Mouse (Mus musculus) forebrain, embryonic 15.5 days (tissue): ENCODE measurements around the gene Aprt. TPM values are rescaled to one million over a fixed set of nuclear protein-coding genes. Genes with fewer than 3 reads are reported as not detected.
A peak's percentile ranks its signal among the peaks of the same experiment; 100 is the strongest.

Source experiments
- ATAC-seq: fragments of 200-750 bp; cut with Nextera tagmentation; replicated peaks from 2 replicates; pipeline ENCODE4 v1.8.0; 2017; ENCODE audit warnings: mild to moderate bottlenecking, moderate TSS enrichment, moderate library complexity
- H3K27ac ChIP-seq: fragments of 300-500 bp; sonication (generic); replicated peaks from 2 replicates; pipeline ENCODE4 v1.5.1; 2015; ENCODE audit warnings: mild to moderate bottlenecking, inconsistent platforms
- H3K27me3 ChIP-seq: fragments of 300-500 bp; sonication (generic); 2 replicates; pipeline ENCODE4 v1.6.1; 2015; ENCODE audit warnings: inconsistent platforms
- H3K36me3 ChIP-seq: fragments of 300-500 bp; sonication (generic); 2 replicates; pipeline ENCODE4 v1.6.1; 2015; ENCODE audit warnings: mild to moderate bottlenecking, inconsistent platforms
- H3K4me1 ChIP-seq: fragments of 300-500 bp; sonication (generic); 2 replicates; pipeline ENCODE4 v1.6.1; 2015; ENCODE audit warnings: inconsistent platforms
- H3K4me2 ChIP-seq: fragments of 300-500 bp; sonication (generic); replicated peaks from 2 replicates; pipeline ENCODE4 v1.6.1; 2015; ENCODE audit warnings: mild to moderate bottlenecking, inconsistent platforms
- H3K4me3 ChIP-seq: fragments of 300-500 bp; sonication (generic); 2 replicates; pipeline ENCODE4 v1.5.1; 2015; ENCODE audit warnings: mild to moderate bottlenecking, inconsistent platforms
- H3K9ac ChIP-seq: fragments of 300-500 bp; sonication (generic); replicated peaks from 2 replicates; pipeline ENCODE4 v1.6.1; 2015; ENCODE audit warnings: mild to moderate bottlenecking, inconsistent platforms
- H3K9me3 ChIP-seq: fragments of 300-500 bp; sonication (generic); 2 replicates; pipeline ENCODE4 v1.6.1; 2016; ENCODE audit warnings: inconsistent platforms
- WGBS: fragments of 180-500 bp; shearing (Covaris S2); methylation state at CpG from one replicate; pipeline ENCODE4 v1.1.7; 2015; ENCODE audit warnings: mixed read lengths; 5-methylcytosine and 5-hydroxymethylcytosine counted together
- polyA plus RNA-seq: library from polyadenylated mRNA; unstranded; fragments of >200 nt; fragmentation: Nextera tagmentation; extraction: Ambion mirVana; gene quantifications from 2 replicates; pipeline ENCODE4 v1.2.1, GENCODE M21; 2015

Gene Aprt
- 187 TPM in 2 replicates for polyA plus RNA-seq

DNA sequence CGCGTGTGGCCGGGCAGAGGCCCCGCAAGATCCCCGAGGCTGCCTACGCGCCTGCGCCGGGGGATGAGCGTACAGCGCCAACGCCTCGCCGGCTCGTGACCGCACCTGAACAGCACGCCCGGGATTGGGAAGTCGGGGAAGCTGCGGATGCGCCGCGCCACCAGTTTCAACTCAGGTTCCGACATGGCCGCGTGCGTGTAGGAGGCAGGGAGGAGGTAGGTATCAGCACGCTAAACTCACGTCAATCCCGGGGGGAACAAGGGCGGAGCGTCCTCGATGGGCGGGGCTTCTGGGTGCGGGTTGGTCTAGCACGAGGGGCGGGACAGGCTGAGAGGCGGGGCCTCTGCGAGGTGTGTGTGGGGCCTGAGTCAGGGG, at the start of gene Aprt:
Aprt (minus strand) TSS at position 262 of the 375 bp plus-strand sequence.
- Histone ChIP-seq H3K4me2 (peak within 1 kb of the TSS; percentile 78), H3K27ac (peak within 1 kb of the TSS; percentile 42), H3K36me3 (peaks cover 10% of the 10 kb centered on the region; the same call in 1 of the 2 replicates), H3K9ac (peak within 1 kb of the TSS; percentile 65), H3K9me3 (no peaks in the 10 kb centered on the region), H3K27me3 (no peaks in the 10 kb centered on the region), H3K4me3 (peak within 1 kb of the TSS; percentile 76), H3K4me1 (peaks cover 34% of the 10 kb centered on the region)
- ATAC-seq: peak; percentile 92
- under 1% methylated on average over 39 of the region's 39 CpGs for WGBS

DNA sequence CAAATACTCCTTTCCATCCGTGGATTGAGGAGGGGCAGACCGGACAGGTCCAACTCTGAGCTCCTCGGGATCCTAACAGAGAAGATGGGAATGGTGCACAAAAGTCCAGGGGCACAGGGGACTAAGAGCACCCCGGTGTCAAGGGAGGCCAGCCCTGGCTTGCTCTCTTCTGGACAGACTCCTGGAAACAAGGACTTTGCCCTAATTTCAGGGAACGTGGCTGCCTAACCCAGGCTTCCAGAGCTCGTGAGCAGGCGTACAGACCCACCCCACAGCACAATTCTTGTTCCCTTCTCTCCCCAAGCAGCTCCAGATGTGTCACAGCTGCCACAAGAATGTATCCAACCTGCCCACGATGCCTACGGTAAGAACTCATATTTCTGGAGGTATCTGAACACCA, 49.1 kb upstream of the Aprt start:
- Histone ChIP-seq H3K4me2 (no peak overlapping the region), H3K4me3 (no peak overlapping the region), H3K9ac (no peak overlapping the region), H3K9me3 (no peaks in the 10 kb centered on the region), H3K4me1 (no peaks in the 10 kb centered on the region), H3K36me3 (peaks cover 9% of the 10 kb centered on the region; the same call in 1 of the 2 replicates), H3K27me3 (no peaks in the 10 kb centered on the region), H3K27ac (no peak overlapping the region)
- WGBS: 85% methylated on average over 9 of the region's 9 CpGs
- ATAC-seq: no peak

DNA sequence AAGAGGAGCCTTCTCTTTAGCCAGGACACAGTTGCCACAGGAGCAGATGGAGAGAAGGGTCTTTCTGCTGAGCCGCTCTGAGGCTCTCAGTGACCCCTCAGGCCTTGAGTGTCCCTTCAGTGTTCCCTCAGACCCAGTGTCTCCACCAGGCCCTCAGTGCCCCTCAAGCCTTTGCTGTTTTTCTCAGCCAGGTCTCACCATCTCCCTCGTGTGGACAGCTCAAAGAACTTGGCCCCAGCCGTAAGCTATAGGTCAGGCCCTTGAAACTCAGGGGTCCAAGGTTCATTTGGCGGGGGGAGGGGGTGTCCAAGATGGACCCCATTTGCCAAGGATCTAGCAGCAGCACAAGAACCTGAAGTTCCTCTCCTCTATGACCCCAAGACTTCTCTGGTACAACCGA, 47.9 kb upstream of the Aprt start:
- 76% methylated on average over 5 of the region's 5 CpGs for WGBS

DNA sequence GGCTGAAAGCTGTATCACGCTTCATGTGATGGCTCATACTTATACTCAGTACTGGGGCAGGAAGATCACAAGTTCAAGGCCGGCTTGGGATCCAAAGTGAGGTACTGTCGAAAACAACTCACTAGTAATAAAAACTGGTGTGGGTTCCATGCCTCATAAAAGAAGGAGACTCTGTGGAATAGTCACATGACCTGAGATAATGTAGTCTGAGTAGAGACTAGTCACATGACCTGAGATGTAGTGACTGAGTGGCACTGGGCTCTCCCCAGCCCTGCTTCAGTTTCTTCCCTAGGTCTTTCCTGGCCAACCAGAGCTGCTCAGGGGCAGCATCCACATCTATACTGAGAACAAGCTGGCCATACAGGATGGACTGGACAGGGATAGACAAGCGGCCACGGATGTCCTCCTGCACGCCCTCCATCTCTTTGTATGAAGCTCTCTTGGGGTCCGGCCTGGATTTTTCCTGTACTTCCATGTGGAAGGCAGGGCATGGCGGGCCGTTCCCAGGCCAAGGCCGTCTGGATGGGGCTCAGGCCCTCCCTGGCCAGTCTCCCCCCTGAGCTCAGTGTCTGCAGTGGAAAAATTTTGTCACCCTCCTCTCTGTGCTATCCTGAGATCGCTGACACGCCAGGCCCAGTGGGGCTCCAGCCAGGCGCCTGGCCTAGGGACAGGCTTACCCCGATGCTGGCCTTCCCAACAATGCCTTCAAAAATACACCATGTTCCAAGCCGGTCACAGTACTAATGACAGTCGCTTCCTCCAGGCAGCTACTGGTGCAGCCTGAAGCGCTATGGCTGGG, 47.3 kb upstream of the Aprt start:
- H3K27ac ChIP-seq: no peak overlapping the region
- no peak overlapping the region for H3K4me2 ChIP-seq
- whole genome bisulfite sequencing: 90% methylated on average over 17 of the region's 17 CpGs
- H3K4me3 ChIP-seq: no peak overlapping the region
- H3K36me3 ChIP-seq: no peaks in the 10 kb centered on the region
- H3K9ac ChIP-seq: no peak overlapping the region
- ATAC-seq: no peak
- no peaks in the 10 kb centered on the region for H3K4me1 ChIP-seq
- no peaks in the 10 kb centered on the region for H3K9me3 ChIP-seq
- H3K27me3 ChIP-seq: no peaks in the 10 kb centered on the region

More for the DNA sequence above, 47.9 kb upstream of the Aprt start:
- Histone ChIP-seq H3K4me1 (no peaks in the 10 kb centered on the region), H3K27me3 (no peaks in the 10 kb centered on the region), H3K36me3 (no peaks in the 10 kb centered on the region), H3K9me3 (no peaks in the 10 kb centered on the region), H3K4me3 (no peak overlapping the region), H3K4me2 (no peak overlapping the region), H3K9ac (no peak overlapping the region), H3K27ac (no peak overlapping the region)
- no peak for ATAC-seq

DNA sequence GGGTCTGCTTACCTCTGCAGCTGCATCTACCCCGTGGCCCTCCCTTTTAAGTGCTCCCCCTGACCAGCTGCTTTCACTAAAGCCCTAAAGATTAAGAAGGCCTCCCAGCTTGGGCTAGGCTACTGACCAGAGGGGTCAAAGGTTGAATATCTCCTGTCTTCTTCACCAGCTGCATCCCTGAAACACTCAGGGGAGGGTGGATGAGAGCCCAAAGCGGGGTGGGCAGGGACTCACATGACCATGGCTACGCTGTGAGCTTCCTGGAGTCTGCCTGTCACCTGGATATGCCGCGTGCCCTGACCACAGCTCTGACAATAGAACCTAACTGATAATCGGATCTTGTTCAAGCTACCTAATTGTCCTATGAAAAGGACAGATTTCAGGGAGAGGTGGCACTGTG, 46.0 kb upstream of the Aprt start, which contains the start of gene Pabpn1l:
Pabpn1l (minus strand) TSS at position 13 of the 400 bp plus-strand sequence.
- no peak within 1 kb of the TSS for H3K27ac ChIP-seq
- peaks cover 4% of the 10 kb centered on the region for H3K4me1 ChIP-seq
- no peak within 1 kb of the TSS for H3K4me3 ChIP-seq
- no peak for ATAC-seq
- H3K36me3 ChIP-seq: no peaks in the 10 kb centered on the region
- H3K9me3 ChIP-seq: no peaks in the 10 kb centered on the region
- no peak within 1 kb of the TSS for H3K9ac ChIP-seq
- H3K4me2 ChIP-seq: no peak within 1 kb of the TSS
- WGBS: 68% methylated on average over 6 of the region's 6 CpGs
- no peaks in the 10 kb centered on the region for H3K27me3 ChIP-seq

DNA sequence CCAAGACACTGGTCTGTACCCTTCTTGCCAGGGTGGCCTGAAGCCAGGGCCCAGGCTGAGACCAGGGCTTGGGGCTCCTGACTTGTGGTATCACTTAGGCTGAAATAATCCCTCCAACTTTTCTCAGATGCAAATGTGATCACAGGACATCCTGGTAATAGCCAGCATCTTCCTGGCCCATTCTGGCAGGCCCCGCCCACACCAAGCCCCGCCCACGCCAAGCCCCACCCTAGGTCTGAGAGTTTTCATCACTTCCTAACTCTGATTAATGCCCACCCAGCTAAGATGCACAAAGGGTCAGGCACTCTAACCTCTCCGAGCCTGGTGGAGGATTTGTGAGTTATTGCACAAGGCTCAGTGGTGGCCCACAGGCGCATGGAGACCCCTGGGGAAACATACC, 43.7 kb upstream of the Aprt start:
- no peaks in the 10 kb centered on the region for H3K36me3 ChIP-seq
- no peak overlapping the region for H3K27ac ChIP-seq
- no peak overlapping the region for H3K4me3 ChIP-seq
- no peaks in the 10 kb centered on the region for H3K27me3 ChIP-seq
- WGBS: 45% methylated on average over 5 of the region's 5 CpGs
- no peak overlapping the region for H3K4me2 ChIP-seq
- peaks cover 4% of the 10 kb centered on the region for H3K4me1 ChIP-seq
- H3K9ac ChIP-seq: no peak overlapping the region
- ATAC-seq: no peak
- no peaks in the 10 kb centered on the region for H3K9me3 ChIP-seq

DNA sequence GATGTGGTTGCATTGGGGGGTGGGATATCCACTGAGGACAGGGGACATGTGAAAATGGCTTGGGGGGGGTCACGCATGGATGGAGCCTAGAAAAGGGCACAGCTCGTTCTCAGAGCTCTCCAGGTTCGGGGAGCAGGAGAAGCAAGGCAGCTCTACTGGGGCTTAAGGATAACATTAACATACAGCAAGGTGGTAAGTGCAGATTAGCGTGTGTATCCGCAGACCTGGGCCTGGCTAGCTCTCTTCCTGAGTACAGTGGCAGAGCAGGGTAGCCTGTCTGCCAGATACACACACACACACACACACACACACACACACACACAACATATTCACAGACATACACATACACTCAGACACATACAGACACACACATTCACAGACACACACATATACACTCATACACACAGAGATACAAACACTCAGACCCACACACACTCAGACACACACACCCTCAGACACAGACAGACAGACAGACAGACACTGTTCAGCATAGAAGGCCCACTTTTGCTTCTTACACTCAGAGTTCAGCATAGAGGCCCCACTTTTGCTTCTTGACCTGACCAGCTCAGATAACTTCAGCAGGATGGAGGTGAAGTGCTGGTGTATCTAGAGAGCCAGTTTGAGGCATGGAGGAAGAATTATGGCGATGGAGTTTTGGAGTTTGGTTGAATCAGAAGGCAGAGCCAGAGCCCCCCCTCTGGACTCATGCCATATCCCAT, 42.1 kb upstream of the Aprt start:
- no peak overlapping the region for H3K27ac ChIP-seq
- H3K4me2 ChIP-seq: no peak overlapping the region
- H3K4me3 ChIP-seq: no peak overlapping the region
- WGBS: 72% methylated on average over 6 of the region's 6 CpGs
- H3K9me3 ChIP-seq: no peaks in the 10 kb centered on the region
- H3K9ac ChIP-seq: no peak overlapping the region
- H3K36me3 ChIP-seq: no peaks in the 10 kb centered on the region
- H3K4me1 ChIP-seq: peaks cover 4% of the 10 kb centered on the region
- no peak for ATAC-seq
- H3K27me3 ChIP-seq: no peaks in the 10 kb centered on the region

DNA sequence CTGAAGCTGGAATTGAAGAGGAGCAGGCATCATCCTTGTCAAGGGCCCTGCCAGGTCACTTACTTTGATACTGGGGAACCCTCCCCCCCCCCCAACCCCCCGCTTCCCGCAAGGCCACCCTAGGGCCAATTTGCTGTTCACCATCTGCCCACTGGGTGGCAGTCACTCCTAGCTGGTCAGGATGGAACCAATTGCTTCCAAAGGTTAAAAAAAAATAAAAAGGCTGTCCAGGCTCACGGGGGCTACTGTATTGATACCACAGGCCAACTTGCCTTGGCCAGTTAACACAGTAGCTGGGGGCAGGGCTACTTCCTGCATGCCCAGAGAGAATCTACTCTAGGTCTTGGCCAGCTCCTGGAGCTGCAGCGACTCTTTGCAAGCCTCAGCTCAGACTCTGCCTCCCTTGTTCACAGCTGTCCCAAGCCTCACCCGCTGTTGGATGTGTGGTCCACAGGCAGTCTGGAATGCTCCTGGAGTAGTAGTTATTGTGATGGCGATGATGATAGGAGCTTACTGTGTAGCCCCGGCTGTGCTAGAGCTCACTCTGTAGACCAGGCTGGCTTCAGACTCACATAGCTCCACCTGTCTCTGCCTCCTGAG, 41.3 kb upstream of the Aprt start:
- H3K4me3 ChIP-seq: no peak overlapping the region
- H3K27ac ChIP-seq: no peak overlapping the region
- no peaks in the 10 kb centered on the region for H3K27me3 ChIP-seq
- ATAC-seq: peak; percentile 23; the same call in 1 of the 2 replicates
- H3K9me3 ChIP-seq: no peaks in the 10 kb centered on the region
- H3K36me3 ChIP-seq: no peaks in the 10 kb centered on the region
- H3K4me1 ChIP-seq: peaks cover 4% of the 10 kb centered on the region
- H3K4me2 ChIP-seq: no peak overlapping the region
- 38% methylated on average over 5 of the region's 7 CpGs for WGBS
- no peak overlapping the region for H3K9ac ChIP-seq

DNA sequence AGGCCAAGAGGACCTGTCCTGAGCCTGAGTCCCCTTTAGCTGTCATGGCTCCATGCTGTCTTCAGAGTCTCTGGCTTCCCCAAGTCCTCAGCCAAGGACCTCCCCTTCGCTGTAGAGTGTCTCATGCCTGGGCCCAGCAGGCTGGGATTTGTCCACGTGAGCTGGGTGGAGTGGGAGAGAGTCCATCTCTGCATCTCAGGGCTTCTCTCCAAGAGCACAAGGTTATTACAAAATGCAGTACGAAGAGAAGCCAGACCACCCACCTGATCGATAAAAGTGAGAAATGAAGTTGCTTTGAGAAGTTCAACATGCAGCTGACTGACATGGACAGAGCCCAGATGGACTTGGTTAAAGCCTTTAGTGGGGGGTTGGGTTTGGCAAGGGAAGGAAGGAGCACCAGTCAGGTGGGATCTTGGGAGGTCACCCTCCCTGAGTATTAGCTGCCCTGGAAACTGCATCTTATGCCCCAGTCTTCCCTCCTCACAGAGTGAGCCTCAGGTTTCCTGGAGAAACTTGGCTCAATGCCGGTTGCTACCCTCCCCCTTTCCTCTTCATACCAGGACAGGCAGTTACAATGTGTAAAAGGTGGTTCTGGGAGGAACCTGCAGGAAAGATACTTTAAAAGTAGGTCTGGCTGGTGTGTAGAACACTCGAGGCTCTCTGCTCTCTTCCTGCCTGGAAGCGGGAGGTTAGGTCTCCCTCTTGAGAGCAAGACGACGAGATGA, 39.6 kb upstream of the Aprt start:
- Histone ChIP-seq H3K36me3 (no peaks in the 10 kb centered on the region), H3K27me3 (no peaks in the 10 kb centered on the region), H3K4me1 (peaks cover 17% of the 10 kb centered on the region), H3K27ac (no peak overlapping the region), H3K4me3 (no peak overlapping the region), H3K9me3 (no peaks in the 10 kb centered on the region), H3K4me2 (no peak overlapping the region), H3K9ac (no peak overlapping the region)
- 74% methylated on average over 9 of the region's 9 CpGs for WGBS
- ATAC-seq: no peak

DNA sequence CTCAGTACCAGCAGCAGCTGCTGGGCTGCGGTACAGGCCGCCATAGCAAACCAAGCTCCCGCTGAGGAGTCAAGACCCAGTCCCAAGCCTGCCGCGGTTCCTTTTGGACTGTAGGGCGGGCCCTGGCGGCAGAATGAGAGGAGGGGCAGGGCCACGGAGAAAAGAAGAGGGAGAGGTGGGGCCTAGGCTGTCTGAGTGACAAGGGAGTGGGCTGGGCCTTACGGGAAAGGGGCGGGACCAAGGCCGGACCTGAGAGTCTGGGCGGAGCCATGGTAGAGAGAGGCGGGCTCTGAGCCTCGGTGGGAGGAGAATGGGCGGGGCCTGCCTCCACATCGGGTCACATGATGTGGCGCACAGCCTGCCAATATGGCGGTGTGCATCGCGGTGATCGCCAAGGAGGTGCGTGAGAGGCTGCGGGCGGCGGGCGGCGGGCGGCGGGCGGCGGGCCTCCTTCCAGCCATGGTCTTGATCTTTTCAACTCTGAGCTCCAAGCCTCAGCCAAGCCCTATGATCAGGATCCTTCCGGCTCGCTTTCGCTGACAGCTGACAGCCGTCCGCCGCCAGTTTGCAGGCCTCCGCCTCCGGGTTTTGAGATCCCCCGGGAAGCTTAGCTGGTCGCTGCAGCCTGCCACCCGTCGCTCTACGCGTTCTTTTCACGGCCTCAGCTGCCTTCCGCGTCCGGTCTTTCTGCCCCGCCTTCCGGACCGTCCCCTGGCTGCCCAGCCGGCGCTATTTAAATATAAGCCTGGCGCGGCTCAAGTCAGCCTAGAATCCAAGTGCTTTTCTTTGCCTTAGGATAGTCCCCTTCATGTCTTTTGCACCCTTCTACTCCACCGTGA, 34.8 kb upstream of the Aprt start, which contains the start of the genes Galns and Trappc2l:
Galns (minus strand) TSS at position 169 of the 839 bp plus-strand sequence.
Trappc2l (plus strand) TSS at position 346 of the 839 bp plus-strand sequence.
- peak within 1 kb of the TSS; percentile 79 for H3K27ac ChIP-seq
- peak within 1 kb of the TSS; percentile 55 for H3K4me3 ChIP-seq
- peaks cover 19% of the 10 kb centered on the region for H3K4me1 ChIP-seq
- ATAC-seq: peak; percentile 97
- H3K27me3 ChIP-seq: no peaks in the 10 kb centered on the region
- WGBS: under 1% methylated on average over 57 of the region's 57 CpGs
- H3K9ac ChIP-seq: peak within 1 kb of the TSS; percentile 70
- peak within 1 kb of the TSS; percentile 80 for H3K4me2 ChIP-seq
- no peaks in the 10 kb centered on the region for H3K9me3 ChIP-seq
- H3K36me3 ChIP-seq: no peaks in the 10 kb centered on the region
